Mouse (Mus musculus) forelimb bud, embryonic 11.5 days (tissue): ENCODE measurements around the gene Wrap73.

ENCODE experiments used
- DNase-seq: peaks from one replicate; pipeline ENCODE4 v3.0.0-alpha.2; 2012; ENCODE audit warnings: low read depth, low spot score

Wrap73 gene

GRCm38 (mm10) chr4:154139671-154140181, 2.4 kb upstream of the Wrap73 start:
- DNase-seq: no peak

GRCm38 (mm10) chr4:154140182-154140212, 2.2 kb upstream of the Wrap73 start, which contains the start of gene Trp73:
TSS of gene Trp73 (minus strand) at chr4:154140208.
- DNase-seq: no peak

- DNase-seq: no peak
Measured at GRCm38 (mm10) chr4:154140213-154141008, 1.8 kb upstream of the Wrap73 start.

DNA sequence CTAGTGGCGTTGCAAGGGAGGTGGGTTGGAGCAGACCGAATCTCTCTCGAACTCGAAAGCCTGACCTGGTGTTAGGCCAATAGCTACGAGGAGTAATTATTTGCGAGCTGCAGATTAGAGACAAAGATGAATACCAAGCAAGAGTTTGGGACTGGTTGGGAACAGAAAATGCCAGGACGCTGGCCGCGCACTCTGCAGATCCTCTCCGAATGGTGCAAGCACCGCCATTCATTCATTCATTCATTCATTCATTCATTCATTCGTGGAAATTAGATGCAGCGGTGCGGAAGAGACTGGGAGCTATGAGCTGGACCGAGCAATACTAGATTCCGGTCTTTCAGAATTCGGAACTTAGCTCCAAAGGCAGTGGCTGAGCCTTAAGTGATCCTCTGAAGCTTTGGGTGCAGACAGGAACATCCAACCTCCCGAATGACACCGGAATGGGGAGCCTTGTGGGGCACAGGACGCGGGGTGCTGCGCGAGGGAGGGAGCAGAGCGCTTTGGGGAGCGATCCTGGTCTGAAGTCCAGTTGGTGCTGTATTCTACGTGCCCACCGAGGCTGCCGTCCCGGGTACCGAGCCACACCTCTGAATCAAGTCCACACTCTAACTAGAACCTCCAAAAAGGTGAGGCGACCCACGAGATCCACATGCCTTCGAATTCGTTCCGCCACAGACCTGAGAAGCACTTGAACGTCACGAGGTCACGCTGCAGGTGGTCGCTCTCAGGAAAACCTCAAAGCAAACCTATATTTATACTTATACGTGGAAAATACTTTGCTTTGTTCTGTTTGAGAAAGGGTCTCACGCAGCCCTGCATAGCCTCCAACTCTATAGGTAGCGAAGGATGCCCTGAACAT, 934 bp upstream of the Wrap73 start:
- DNase-seq: no peak

GRCm38 (mm10) chr4:154144712-154145111, 2.5 kb downstream of the Wrap73 start:
- no peak for DNase-seq

DNA sequence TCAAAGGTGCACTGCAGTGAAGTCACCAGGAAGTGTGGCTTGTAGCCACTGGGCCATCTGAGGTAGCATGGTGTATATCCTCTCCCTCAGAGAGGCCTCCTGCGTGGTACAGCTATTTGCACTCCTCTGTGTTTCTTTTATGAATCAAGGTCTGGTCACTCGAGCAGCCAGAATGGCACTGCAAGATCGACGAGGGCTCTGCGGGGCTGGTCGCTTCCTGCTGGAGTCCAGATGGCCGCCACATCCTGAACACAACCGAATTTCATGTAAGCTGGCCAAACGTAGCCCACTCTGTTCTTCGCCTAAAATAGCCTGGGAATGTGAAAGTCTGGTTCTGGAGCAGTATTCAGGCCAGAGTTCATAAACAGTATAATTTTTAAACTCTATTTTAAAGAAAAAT, 4.2 kb downstream of the Wrap73 start:
- no peak for DNase-seq

GRCm38 (mm10) chr4:154154104-154154503, 11.9 kb downstream of the Wrap73 start:
- DNase-seq: no peak

DNA sequence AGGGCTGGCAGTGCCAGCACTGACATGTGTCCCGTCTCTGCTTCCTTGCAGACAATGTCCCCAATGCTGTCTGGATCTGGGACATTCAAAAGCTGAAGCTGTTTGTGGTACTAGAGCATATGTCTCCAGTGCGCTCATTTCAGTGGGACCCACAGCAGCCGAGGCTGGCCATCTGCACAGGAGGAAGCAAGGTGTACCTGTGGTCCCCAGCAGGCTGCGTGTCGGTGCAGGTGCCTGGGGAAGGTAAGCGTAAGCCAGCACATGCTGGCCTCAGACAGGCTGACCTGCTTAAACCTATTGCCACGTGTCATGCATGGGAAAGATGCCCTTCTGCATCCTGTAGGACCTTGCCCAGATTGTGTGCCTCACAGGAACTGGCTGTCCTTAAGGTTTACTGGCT, 13.9 kb downstream of the Wrap73 start:
- DNase-seq: no peak

DNA sequence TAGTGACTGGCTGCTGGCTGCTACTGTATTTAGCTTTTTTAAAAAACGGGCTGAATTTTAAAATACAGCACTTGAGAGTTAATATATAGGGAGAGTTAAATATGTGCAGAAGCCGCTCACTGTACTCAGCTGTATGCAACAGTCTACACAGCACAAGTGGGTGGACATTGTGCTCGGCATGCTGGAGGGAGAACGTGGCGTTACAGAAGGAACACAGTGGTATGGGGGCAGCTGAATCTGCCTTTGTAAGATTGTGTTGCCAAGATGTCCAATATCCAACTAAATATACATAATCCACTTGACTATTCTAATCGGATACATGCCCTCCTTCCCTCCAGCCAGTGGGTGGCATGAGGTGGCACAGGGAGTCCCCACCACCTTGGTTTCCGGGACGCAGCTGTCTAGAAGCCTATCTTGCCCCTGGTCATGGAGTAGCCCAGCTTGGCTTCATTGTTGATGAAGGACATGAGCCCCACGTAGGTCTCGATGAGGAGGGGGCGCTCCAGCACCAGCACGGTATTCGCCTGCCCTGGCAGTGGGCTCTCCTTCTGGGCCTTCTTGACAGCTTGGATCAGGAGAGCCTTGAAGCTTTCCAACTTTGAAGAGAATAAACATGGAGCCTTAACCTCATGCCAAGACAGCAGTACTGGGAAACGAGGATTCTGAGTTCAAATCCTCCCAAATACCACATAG, 15.9 kb downstream of the Wrap73 start:
- no peak for DNase-seq

DNA sequence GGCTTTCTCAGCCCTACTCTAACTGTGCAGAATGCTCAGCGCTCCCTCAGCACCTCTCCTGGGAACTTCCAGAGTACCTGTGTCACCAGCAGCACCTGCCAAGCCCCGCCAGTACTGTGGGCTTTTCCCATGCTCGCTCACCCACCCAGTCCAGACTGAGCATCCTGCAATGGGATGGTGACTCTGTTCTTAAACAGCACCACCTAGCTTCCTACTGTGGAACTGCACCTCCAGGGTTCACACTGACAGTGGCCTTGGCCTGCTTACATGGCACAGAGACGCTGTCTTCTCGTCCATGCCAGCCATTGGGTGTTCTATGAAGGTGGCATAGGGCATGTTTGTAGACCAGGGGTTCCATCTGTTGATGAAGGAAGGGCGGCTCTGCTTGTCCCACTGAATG, 16.8 kb downstream of the Wrap73 start:
- DNase-seq: peak; percentile 88

GRCm38 (mm10) chr4:154159961-154160537, 17.9 kb downstream of the Wrap73 start:
- no peak for DNase-seq

- peak; percentile 97 for DNase-seq
Measured at GRCm38 (mm10) chr4:154160538-154161390, 18.6 kb downstream of the Wrap73 start, which contains the start of gene Tprgl. TSS of gene Tprgl (minus strand) at chr4:154160666.

DNA sequence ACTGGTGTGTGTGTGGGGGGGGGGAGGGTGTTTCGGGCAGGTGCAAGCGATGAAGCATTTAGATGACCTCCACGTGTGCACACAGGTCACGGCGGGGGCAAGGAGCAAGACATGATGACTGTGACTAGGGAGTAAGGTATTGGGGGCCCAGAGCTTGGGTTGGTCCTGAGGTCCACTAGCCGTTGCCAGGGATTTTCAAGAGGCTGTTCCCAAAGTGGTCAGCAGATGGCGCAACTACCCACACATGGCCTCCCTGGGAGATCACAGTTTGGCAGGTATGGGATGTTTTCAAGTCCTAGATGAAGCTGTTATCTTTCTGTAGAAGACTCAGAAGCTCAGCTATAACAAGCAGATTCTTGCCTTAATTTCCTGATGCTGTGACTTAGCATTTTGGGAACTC, 21.1 kb downstream of the Wrap73 start:
- DNase-seq: peak; percentile 70

- peak; percentile 57 for DNase-seq
Measured at GRCm38 (mm10) chr4:154167053-154167452, 24.9 kb downstream of the Wrap73 start.

- no peak for DNase-seq
Measured at GRCm38 (mm10) chr4:154170021-154170420, 27.8 kb downstream of the Wrap73 start.

DNA sequence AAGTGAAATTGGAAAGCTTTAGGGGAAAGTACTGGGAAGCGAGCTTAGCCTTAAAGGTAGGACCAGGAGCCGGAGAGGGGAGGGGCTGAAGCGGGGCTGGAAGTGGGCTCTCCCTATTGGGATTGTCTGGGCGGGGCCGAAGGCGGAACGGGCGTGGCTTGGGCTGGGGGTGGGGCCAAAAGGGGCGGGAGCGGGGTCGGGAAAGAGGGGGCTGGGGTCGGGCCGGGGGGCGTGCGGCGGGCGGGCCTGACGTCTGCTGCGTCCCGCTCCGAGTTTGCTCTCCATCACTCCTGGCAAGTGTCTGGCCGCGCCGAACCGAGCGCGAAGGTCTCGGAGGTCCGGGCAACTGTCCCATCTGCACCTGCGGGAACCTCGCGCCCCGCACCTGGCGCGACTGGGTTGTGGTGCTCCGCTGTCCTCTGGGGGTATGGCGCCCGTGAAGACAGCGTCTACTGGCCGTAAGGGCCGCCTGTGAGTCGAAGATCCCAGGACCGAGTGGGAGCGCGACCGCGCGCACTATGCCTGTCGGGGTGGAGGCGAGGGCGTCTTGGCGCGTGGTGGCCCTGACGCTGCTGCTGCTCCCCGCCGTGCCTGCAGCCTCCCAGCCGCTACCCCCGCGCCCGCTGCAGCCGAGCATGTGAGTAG, 28.5 kb downstream of the Wrap73 start, which contains the start of gene Megf6:
TSS of gene Megf6 (plus strand) at position 225 of the 645 bp plus-strand sequence.
- DNase-seq: peak; percentile 82

- DNase-seq: peak; percentile 53
Measured at GRCm38 (mm10) chr4:154171151-154171930, 29.2 kb downstream of the Wrap73 start.

GRCm38 (mm10) chr4:154171931-154172604, 29.9 kb downstream of the Wrap73 start:
- no peak for DNase-seq

- DNase-seq: no peak
Measured at GRCm38 (mm10) chr4:154177257-154177656, 35.1 kb downstream of the Wrap73 start.
